Mouse (Mus musculus): ENCODE results near the gene Rgl1. TPM values are rescaled to one million over a fixed set of nuclear protein-coding genes. Genes with fewer than 3 reads are reported as not detected.

Gene Rgl1
- total RNA-seq, 2 experiments from 2014 or later = 51.7 to 51.8 TPM

DNA sequence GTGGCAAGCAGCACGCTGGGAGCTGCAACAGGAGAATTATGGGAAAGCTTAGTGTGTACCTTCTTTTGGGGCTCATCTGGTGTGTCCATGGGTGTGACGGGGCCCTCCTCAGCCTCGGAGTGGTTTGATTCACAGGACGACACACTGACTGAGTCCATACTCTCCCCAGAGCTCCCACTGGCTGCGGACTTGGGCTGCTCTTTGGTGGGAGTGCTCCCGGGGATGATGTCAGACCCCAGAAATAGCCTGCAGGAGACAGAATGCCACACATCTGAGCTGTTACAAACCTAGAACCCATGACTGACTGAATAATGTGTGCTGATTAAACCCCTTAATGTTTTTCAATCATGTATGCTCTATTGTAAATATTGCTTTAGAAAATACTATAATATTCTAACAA, 237.9 kb downstream of the Rgl1 start:
- intact Hi-C loops (cut with DNase I) = loop anchor here (5.0 kb wide), 1 partner anchor 374 kb away; the partner anchor contains the start of gene Smg7
- DNase-seq = no peak

DNA sequence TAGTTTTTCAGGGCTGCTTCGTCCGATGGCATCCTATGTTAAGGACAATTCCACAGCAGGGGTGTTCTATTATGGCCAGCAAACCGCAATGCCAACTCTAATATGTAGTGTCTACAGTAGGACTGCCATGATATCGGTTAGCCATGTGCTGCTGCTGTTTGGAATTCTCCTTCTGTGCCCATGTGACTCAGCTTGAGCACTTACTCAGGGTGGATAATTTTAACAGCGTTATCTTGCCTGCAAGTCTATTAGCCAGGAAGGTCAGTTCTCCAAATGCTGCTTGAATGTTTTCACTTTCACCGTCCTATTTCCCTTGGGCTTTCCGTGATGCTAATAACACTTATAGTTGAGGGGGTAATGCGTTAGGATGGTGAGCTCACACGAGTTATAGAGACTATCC, 240.0 kb downstream of the Rgl1 start:
- intact Hi-C loops (cut with DNase I) = loop anchor here (2.0 to 5.0 kb wide), 2 partner anchors 157 to 376 kb away; partner anchors contain the start of gene Smg7
- no peak for DNase-seq

DNA sequence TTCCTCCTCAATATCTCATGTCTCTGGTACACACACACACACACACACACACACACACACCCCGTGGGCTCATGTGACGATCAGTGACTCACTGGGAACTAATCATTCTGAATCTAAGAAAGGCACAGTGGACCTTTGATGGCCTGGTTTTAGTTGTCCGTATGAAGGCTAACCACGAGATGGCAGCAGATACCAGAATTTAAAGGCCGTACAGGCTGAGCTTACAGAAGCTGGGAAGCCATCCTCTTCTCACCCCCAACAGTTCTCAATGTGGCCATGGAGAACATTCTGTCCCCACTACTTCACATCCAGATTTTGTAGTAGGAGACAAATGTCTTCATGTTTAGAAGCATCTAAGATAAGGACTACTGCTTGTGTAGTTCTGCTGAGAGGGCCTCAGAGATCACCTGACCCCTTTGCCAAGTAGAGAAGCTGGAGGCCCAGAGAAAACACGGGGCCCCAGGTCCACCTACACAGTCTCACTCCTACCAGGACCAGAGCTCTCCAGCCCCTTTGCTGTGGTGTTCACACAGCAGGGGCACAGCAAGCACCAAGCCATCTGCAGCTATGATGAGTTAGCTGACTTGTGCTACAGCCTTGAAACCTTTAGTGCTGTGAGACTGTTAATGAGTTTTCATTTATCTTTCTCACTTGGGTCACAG, 241.0 kb downstream of the Rgl1 start:
- intact Hi-C loops (cut with DNase I) = loop anchor here (1.0 to 5.0 kb wide), 4 partner anchors 100 to 377 kb away; partner anchors contain the start of genes Arpc5, Rgl1 and Smg7
- DNase-seq = peak; percentile 78 to 85

DNA sequence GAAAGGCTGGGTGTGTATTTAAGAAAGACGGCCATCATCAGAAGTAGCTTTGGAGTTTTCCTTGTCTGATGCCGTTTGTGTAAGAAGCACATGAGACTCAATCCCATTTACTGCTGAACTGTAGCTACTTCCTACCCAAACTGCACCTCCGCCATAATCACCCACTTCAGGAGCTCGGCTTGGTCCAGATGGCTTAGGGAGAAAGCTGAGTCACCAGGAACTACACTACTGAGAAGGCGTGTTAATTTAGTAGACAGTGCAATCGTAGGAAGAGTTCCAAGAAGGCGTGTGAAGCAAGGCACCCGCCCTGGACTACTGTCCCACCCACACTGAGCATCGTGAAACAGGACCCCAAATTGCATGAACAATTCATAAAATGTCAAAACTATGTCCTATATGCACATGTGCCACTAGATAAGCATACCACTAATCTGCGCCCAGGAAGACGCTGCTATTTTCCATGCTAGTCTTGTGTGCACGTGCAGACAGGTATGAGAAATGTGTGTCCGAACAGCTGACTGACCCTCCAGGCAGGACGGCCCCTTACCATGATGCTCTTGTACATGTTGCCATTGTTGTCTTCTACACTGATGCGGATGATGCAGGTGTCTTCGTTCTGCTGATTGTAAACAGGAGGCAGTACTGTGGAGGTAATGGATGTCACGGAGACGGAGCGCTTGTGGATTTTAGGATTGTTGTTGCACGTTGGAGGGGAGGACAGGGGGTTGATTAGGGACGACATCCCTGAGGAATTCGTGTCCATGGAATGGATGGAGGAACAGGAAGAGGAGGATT, 241.9 kb downstream of the Rgl1 start:
- intact Hi-C loops (cut with DNase I) = loop anchor here (2.0 to 5.0 kb wide), 2 partner anchors 101 to 243 kb away; partner anchors contain the start of genes Arpc5 and Rgl1
- DNase-seq = no peak

DNA sequence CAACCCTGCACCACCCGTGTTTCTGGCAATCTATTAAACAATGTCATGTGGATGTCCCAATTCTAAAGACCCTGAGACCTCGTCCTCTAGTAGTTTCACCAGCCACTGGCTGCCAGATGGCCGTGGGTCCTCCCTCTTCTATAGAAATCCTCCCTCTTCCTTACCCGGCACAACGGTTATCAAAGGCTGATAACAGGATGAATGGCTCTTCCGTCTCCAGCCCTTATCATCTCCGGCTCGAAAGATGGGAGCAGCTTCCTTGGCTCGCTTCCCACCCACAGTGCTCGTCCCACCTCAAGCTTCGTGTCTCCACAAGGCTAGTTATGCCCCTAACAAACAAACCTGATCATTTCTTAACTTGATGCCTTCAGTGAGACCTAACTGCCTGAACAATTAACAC, 242.9 kb downstream of the Rgl1 start:
- intact Hi-C loops (cut with DNase I) = loop anchor here (2.0 to 5.0 kb wide), 2 partner anchors 154 to 244 kb away; partner anchors contain the start of genes Arpc5 and Rgl1
- DNase-seq = no peak

DNA sequence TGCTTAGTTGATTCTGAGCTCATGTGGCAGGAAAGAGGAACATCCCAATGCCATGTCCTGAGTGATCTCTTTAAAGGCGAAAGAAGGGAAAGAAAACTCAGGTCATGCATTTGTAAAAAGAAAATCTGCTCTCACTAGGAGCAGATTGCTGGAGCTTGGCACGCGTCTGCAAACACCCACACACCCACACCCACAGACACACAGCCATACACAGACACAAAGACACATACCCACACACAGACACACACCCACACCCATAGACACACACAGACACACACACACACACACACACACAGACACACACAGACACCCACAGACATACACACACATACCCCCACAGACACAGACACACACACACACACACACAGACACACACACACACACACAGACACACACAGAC, 243.9 kb downstream of the Rgl1 start:
- no peak for DNase-seq
- intact Hi-C loops (cut with DNase I) = loop anchor here (2.0 to 5.0 kb wide), 2 partner anchors 155 to 245 kb away; partner anchors contain the start of genes Arpc5 and Rgl1

DNA sequence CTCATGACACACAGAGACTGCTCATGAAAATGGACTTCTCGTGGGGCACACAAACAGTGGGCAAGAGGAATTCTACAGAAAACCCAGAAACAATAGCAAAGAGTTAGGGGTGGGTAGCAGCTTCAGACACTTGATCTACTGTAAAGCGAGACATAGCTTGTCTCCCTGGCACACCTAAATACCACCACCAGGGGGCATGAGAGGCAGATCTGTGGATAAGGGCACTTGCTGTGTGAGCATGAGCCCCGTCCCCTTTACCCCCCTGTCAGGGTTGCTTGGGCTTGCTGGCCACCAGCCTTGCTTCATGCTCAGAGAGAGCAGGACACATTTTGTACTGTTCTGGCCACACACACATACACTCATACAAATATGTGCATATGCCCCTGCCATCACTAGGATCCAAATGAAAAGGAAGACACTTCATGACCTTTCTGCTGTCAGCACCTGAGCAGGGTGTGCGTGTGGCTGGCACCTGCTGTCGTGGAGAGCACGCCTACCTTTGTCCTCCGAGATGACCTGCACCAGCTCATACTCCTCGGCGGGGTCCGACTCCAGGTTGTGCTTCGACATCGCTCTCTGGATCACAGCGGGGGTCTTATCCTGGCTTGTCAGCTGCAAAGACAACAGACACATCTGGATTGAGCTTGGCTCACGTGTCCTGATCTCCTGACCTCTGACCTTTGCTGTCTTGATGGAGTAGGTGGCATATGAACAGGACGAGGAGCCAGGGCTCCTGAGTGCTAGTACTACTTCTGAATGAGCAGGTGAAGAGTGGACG, 245.2 kb downstream of the Rgl1 start:
- peak; percentile 63 to 77 for DNase-seq
- intact Hi-C loops (cut with DNase I) = loop anchor here (5.0 kb wide), 1 partner anchor 246 kb away; the partner anchor contains the start of genes Arpc5 and Rgl1

DNA sequence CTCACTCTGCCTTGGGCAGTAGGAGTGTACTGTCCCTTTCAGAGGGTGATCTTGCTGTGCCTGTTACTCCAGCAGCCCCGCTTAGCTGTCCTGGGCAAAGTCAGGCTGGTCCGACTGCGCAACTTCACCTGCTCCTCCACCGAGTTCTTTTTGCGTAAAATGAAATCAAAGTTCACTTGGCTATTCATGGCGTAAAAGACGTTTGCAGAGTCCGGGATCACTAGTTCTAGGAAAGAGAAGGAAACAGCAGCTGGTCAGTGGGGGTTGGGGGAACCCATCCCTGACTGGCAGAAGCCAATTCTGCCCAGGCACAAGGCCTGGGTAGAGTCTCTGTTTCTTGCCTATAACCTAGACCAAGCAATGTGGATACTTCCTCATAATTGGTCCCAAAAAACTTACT, 247.2 kb downstream of the Rgl1 start:
- intact Hi-C loops (cut with DNase I) = loop anchor here (10.0 kb wide), 1 partner anchor 54 kb away; no protein-coding TSS in a partner anchor
- DNase-seq = no peak

DNA sequence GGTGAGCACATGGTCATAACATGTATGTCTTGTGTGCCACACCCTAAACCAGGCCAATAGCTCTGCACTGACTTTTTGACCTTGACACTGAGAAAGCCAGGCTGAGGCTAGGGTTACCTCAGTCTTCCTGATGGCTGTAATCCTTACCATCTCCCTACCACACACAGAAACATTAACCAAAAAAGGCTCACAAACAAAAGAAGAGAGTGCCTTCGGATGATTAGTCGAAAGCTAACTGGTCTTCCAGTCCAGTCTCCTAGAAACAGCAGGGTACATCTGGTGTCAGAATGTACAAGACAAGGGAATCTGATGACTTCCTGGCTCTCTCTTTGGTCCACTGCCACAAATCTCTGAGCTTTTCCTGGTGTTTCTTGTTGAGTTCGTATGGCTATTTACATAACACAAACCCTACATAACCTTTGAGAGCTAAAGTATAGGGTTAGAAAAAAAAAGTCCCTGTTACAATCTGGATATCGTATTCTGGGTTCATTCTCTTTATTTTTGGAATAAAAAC, 249.0 kb downstream of the Rgl1 start:
- intact Hi-C loops (cut with DNase I) = loop anchor here (10.0 kb wide), 1 partner anchor 52 kb away; no protein-coding TSS in a partner anchor
- DNase-seq = no peak

DNA sequence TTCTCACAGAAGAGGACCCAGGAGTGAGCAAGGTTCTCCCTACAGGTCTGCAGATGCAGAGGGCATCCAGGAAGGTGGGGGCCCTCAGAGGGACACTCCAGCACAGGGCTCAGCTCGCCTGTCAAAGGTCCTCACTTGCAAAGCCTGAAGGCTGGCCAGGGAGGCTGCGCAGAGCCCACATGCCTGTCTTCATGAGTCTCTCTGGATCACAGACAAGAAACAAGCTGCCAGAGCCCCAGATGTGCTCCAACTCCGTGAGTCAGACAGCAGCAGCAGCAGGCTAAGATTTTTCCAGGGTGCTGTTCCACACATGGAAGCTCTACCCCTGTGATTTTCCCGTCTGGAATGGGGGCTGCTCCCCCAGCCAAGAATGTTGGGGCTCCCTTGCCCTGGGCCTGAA, 251.9 kb downstream of the Rgl1 start:
- DNase-seq = peak; percentile 47 to 60
- intact Hi-C loops (cut with DNase I) = loop anchor here (5.0 to 10.0 kb wide), 3 partner anchors 49 to 692 kb away; no protein-coding TSS in a partner anchor

DNA sequence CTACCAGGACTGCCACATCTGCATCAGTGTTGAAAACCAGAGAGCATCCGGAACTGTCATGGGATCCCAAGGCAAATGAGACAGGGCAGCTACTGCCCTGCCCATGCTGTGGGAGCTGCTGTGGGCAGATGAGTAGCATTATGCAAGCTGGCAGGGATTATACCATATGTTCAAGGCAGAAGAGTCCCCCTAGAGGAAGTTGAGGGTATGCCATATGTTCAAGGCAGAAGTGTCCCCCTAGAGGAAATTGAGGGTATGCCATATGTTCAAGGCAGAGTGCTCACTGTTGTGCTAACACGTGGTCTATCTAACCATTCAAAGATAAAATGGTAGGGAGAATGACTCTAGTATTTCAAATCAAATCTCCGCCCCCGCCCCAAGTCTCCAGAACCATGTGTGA, 254.9 kb downstream of the Rgl1 start:
- intact Hi-C loops (cut with DNase I) = loop anchor here (5.0 to 10.0 kb wide), 3 partner anchors 46 to 689 kb away; no protein-coding TSS in a partner anchor
- peak in 1 of 2 experiments; percentile 50 for DNase-seq

DNA sequence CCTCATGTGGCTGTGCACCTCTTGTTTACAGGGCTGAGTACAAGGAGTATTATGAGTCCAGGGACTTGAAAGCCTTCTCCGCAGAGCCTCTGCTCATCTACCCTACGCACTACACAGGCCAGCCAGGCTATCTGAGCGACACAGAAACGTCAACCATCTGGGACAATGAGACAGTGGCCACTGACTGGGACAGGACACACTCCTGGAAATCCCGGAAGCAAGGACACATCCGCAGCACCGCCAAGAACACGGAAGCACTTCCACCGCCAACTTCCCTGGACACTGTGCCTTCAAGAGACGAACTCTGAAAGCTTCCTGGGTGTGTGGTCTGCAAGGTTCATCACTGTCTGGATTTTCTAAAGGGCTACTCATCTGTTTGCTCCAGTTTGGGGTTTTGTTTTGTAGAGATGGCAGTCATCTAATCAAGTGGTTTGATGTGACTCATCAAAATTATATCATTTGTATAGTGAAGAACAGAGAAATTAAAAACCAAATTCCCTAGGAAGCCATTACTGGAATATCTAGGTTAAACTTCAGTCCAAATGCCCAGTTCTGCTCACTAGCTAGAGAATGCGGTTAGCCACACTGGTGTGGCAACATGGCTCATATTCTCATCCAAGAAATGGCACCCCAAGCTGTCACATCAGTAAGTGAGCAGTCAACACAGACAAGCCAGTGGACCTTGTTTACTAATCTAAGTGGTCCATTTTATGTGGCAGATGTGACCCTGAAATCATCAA, 257.5 kb downstream of the Rgl1 start:
- no peak for DNase-seq
- intact Hi-C loops (cut with DNase I) = no loop called here

DNA sequence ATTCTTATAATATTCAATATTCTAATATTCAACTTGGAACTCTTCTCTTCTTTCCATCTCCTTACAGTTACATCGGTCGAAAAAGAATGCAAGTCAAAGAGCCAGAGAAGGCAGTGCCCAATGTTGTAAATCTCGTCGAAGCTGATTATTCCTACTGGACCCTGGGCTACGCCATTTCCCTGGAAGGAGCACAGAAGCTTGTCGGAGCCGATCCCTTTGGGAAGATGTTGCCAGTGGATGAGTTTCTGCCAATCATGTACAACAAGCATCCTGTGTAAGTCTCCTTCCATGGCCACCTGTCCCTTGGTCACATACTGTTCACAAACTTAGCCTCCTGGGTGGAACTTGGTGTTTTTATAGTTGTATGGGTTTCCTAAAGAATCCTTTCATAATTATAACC, 259.4 kb downstream of the Rgl1 start:
- DNase-seq = no peak
- intact Hi-C loops (cut with DNase I) = no loop called here

DNA sequence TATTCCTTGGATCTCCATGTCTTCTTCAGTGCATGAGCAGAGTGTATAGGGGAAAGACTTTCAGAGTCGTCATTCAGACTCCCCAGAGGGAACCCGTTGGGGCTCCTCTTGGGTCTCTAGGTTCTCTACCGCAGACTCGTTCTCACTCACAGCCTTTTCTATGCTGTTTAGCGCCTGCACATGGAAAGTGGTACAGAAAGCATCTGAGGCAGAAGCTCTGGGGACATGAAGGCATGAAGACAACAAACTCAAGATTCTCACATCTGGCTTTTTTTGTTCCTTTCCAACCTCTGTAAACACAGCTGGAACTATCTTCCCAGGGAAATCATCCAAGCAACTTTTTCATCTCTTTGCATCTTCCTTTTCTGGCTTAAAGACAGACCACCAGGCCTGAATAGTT, 260.0 kb downstream of the Rgl1 start:
- intact Hi-C loops (cut with DNase I) = no loop called here
- DNase-seq = no peak

DNA sequence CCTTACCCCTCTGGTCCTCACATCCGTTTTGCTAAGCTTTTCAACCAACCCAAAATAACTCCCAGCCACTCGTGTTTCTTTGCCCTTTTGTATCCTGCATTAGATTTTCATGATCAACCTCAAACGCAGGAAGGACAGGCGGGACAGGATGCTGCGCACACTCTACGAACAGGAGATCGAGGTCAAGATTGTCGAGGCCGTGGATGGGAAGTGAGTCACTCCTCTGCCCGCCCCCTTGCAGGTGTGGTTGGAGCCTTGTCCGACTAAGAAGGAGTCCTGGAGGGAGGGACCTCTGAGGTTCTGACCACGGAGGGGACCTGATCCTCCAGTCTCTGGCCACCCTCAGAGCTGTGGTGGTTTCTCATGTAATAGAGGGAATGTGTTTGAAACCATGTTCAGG, 266.3 kb downstream of the Rgl1 start:
- DNase-seq = no peak
- intact Hi-C loops (cut with DNase I) = no loop called here

DNA sequence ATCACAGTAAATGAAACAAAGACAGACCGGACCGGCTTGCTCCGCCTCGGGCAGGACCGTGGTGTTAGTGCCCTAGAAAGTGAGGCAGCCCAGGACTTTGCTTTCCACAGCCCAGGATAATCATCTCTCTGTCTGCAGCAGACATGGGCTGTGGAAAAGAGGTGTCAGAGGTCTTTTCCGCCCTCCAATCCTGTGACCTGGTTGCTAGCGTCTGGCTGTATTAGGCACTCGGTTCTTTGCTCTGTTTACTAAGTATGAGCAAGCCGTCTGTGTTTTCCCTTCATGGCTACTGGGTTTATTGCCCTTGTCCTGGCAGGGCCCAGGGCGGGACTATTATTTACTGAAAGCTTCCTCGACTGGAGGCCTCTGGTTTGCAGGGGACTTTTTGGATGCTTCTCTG, 268.6 kb downstream of the Rgl1 start:
- intact Hi-C loops (cut with DNase I) = no loop called here
- DNase-seq = peak in 1 of 2 experiments; percentile 26

DNA sequence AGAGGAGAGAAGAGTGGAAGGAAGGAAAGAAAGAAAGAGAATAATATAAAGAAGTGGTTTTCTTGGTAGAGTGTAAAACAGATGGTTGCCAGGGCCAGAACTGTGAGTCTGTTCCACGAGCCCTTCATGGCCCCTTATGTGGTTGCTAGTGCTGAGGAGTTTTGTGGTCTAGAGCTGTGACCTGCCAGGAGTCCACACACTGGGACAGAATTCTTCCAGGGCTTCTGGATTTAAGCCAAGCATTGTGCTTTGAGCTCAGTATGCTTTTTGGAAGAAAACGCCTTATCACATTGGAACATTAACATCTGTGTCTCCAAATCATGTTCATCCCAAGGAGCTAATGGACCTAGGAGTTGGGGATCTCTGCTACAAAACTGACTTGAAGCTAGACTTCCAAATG, 269.3 kb downstream of the Rgl1 start:
- peak in 1 of 2 experiments; percentile 18 for DNase-seq
- intact Hi-C loops (cut with DNase I) = no loop called here

DNA sequence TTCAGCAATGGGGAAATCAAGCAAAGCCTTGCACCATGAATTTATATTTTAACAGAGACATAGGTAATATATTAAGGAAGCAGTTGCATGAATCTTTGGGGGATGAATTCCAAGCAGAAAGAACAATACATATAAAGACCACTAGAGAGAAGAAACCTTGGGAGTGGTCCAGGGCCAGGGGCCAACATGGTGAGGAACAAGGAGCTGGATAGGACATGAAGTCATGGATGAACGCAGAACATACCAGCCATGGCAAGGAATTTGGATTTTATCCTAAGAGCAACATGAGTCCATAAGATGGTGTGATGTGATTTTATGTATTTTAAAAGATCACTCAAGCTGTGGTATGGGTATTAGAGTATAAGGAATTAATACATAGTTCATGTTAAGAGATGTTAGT, 273.9 kb downstream of the Rgl1 start:
- intact Hi-C loops (cut with DNase I) = no loop called here

DNA sequence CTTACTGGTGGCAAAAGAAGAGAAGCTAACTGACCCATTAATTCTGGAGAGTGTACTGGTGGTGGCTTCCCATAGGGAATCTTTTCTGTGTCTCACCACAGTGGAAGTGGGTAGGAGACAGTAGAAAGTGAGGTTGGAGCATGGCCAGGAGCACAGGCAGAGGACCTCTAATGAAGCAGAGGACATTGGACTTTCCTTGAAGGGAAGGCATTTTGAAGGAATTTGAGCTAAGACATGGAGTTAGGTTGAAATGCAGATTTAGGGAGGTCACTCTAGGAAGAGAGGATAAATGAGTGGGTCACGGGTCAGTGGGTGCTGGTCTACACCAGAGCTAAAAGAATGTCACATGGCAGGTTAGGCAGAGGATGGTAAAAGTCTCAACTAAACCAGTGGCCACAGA, 275.3 kb downstream of the Rgl1 start:
- DNase-seq = no peak
- intact Hi-C loops (cut with DNase I) = no loop called here

More for the DNA sequence above, 273.9 kb downstream of the Rgl1 start:
- DNase-seq = no peak
